Mouse (Mus musculus): ENCODE results near the gene Osm.

The Osm gene

GRCm38 (mm10) chr11:4266271-4267201 lies 30.3 kb downstream of the Osm start:
- DNase-seq (ENCODE audit: inconsistent age in 2 of 2, low spot score in 1 of 2) = peak; percentile 75 to 87

- DNase-seq (ENCODE audit: inconsistent age in 2 of 2, low spot score in 1 of 2) = no peak
Measured at GRCm38 (mm10) chr11:4267202-4267578, 31.0 kb downstream of the Osm start.

GRCm38 (mm10) chr11:4268500-4268899 lies 32.3 kb downstream of the Osm start:
- no peak for DNase-seq (ENCODE audit: inconsistent age in 2 of 2, low spot score in 1 of 2)

- DNase-seq (ENCODE audit: inconsistent age in 2 of 2, low spot score in 1 of 2) = no peak
Measured at GRCm38 (mm10) chr11:4270744-4271459, 34.7 kb downstream of the Osm start.

GRCm38 (mm10) chr11:4271544-4271943 lies 35.3 kb downstream of the Osm start:
- DNase-seq (ENCODE audit: inconsistent age in 2 of 2, low spot score in 1 of 2) = no peak

GRCm38 (mm10) chr11:4276411-4276861 lies 40.2 kb downstream of the Osm start:
- no peak for DNase-seq (ENCODE audit: inconsistent age in 2 of 2, low spot score in 1 of 2)

DNA sequence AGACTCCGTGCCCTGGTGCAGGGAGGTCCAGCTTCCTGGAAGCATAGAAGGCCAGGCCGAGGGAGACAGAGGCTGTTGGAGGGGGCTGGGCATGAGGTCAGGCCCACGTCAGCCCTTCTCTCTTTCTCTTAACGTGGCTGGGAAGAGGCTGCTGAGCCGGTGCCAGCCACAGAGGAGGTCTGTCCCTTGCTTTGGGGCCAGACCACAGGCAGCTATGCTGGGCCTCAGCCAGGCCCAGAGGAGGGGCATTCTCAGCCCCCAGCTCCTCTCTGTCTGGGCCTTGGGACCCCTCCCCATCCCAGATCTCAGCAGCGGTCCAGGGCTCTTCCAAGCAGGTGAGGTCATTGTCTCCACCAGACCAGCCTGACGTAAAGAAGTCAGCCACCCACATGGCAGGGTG lies 43.7 kb downstream of the Osm start:
- no peak for DNase-seq (ENCODE audit: inconsistent age in 2 of 2, low spot score in 1 of 2)

DNA sequence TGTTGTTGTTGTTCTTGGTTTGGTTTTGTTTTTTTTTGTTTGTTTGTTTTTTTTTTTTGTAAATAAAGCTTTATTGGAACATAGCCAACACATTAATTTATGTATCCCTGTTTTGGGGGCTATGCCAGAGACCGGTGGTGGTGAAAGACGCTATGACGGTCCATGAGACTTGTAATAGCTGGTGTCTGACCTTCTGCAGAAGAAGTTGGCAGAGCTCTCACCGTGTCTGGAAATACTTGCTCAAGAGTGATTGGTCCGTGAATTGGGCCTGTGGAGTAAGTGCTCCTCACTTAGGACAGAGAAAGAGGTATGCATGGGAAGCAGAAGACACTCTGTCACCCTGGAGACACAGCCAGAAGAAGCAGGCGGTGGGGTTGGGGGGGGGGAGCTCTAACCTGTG lies 45.6 kb downstream of the Osm start:
- DNase-seq (ENCODE audit: inconsistent age in 2 of 2, low spot score in 1 of 2) = no peak

DNA sequence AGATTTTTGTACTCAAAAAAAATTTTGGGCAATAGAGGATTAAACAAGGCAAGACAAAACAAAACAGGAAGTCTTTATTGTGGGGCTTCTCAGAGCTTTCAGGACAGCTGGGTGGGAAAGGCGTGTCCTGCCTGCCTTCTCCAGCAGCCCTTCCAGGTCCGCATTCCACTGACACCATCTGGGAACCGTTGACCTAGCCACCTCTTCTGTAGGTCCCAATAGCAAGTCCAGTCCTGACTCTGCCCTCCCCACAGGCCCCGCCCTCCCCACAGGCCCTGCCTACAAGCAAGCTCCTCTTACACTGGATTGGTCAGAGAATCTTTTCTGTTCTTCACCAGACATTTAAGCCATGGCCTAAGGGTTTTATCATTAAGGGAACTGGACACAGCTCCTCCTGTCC lies 47.4 kb downstream of the Osm start:
- no peak for DNase-seq (ENCODE audit: inconsistent age in 2 of 2, low spot score in 1 of 2)

DNA sequence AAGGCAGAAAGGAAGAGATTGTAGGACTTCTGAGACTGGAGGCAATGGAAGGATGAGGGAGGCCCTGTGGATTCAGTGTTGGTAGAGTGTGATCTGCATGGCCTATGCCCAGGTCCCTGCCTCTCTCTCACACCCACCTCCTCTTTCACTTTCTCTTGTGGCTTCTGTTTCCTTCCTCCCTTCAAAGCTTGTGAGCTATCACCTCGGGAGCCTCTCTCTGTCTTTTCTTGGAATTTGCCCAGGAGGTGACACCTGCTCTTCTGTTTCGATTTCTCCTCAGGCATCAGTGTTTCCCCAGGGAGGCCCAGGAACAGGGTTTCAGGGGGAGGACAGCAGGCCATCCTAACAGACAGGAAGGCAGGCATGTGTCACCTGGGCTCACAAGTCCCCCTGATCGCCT lies 53.1 kb downstream of the Osm start:
- DNase-seq (ENCODE audit: inconsistent age in 2 of 2, low spot score in 1 of 2) = no peak

Data from adrenal gland, adult (tissue).